Mouse (Mus musculus): ENCODE measurements around the gene Iqub. TPM values are rescaled to one million over a fixed set of nuclear protein-coding genes. Genes with fewer than 3 reads are reported as not detected.
A peak's percentile ranks its signal among the peaks of the same experiment; 100 is the strongest.

The Iqub gene
- polyA plus RNA-seq, 1 experiment from 2014 or later, result 0.30 TPM

DNA sequence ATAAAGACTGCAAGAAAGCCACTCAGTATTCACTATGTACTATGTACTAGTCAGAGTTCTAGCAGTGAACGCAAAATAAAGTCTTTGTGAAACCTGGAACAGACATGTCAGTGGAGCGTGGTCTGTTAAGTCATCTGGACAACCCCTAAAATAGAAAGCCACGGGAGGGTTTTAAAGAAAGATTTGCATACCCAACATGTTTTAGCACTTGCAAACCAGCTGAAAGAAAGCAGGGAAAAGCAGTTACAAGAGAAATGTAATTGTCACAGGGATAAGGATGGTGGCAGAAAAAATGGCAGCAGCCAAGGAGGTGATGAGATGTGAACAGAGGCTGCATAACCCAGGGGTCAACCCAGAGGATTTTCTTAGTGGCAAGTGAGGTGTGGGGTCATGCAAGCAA lies 10.8 kb upstream of the Iqub start:
- H3K27me3 ChIP-seq (ENCODE audit: control insufficient read depth, insufficient read depth, low read length), result no peaks in the 10 kb centered on the region
- ATAC-seq (replicated peaks; ENCODE audit: insufficient number of reproducible peaks, low FRiP score, low TSS enrichment), result no peak
- H3K4me1 ChIP-seq (ENCODE audit: control insufficient read depth, insufficient read depth, low read length), result peaks cover 12% of the 10 kb centered on the region
- 86% methylated on average over 3 of the region's 3 CpGs for WGBS (ENCODE audit: insufficient replicate concordance)
- peak overlapping the region; percentile 5; the same call in 1 of the 2 replicates for H3K4me3 ChIP-seq (ENCODE audit: low read depth, low read length)
- H3K27ac ChIP-seq (ENCODE audit: low read depth, low read length), result no peak overlapping the region
- H3K9me3 ChIP-seq (replicated peaks; ENCODE audit: control insufficient read depth, low read length), result no peaks in the 10 kb centered on the region
- H3K36me3 ChIP-seq (ENCODE audit: control insufficient read depth, insufficient read depth, low read length), result no peaks in the 10 kb centered on the region
- peak overlapping the region; percentile 84; the same call in 1 of the 2 replicates for H3K4me2 ChIP-seq
- no peak overlapping the region for H3K9ac ChIP-seq (ENCODE audit: low read depth, low read length)

DNA sequence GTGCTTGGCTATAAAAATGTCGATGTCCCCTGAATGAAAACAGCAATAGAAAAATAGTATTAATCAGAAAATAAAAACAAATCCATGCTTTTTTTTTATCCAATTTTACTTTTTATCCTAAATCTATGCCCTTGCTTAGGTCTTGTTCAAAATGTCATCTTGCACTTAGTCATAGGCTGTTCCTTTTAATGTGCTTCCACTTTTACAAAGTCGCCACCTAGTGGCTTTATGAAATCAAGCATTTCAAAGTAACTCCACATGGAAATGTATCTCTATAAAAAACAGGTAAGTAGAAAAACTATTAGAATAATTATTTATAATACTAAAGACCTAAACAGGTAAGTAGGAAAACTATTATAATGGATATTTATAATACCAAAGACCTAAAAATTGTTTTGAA lies 1.3 kb upstream of the Iqub start:
- Histone ChIP-seq H3K27me3 (ENCODE audit: control insufficient read depth, insufficient read depth, low read length) (no peaks in the 10 kb centered on the region), H3K4me2 (no peak overlapping the region), H3K4me1 (ENCODE audit: control insufficient read depth, insufficient read depth, low read length) (peaks cover 7% of the 10 kb centered on the region; the same call in 1 of the 2 replicates), H3K27ac (ENCODE audit: low read depth, low read length) (no peak overlapping the region), H3K4me3 (ENCODE audit: low read depth, low read length) (no peak overlapping the region), H3K9me3 (replicated peaks; ENCODE audit: control insufficient read depth, low read length) (no peaks in the 10 kb centered on the region), H3K36me3 (ENCODE audit: control insufficient read depth, insufficient read depth, low read length) (peaks cover 5% of the 10 kb centered on the region), H3K9ac (ENCODE audit: low read depth, low read length) (no peak overlapping the region)
- ATAC-seq (replicated peaks; ENCODE audit: insufficient number of reproducible peaks, low FRiP score, low TSS enrichment), result no peak
- WGBS (ENCODE audit: insufficient replicate concordance), result 41% methylated on average over 2 of the region's 2 CpGs

DNA sequence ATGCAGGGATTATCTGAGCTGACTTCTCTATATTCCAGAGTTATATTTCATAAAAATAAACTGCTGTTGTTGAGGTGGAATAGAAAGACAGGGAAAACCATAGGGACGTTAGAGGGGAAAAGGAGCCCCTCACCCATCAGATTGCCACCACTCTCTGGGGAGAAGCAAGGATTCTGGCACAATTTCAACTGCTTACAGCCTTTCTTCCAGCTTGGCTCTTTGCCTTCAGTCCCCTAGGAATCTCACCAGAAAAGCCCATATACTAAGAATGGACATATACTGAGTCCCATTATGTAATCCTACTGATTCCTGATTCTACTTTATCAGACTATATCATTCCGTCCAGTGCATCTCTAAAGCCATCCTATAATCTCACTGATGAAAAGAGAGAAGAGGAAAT lies 10.7 kb downstream of the Iqub start:
- 71% methylated on average over 2 of the region's 2 CpGs for WGBS (ENCODE audit: insufficient replicate concordance)
- no peak for ATAC-seq (replicated peaks; ENCODE audit: insufficient number of reproducible peaks, low FRiP score, low TSS enrichment)
- Histone ChIP-seq H3K27me3 (ENCODE audit: control insufficient read depth, insufficient read depth, low read length) (no peaks in the 10 kb centered on the region), H3K27ac (ENCODE audit: low read depth, low read length) (no peak overlapping the region), H3K4me1 (ENCODE audit: control insufficient read depth, insufficient read depth, low read length) (no peaks in the 10 kb centered on the region), H3K4me3 (ENCODE audit: low read depth, low read length) (no peak overlapping the region), H3K9ac (ENCODE audit: low read depth, low read length) (no peak overlapping the region), H3K36me3 (ENCODE audit: control insufficient read depth, insufficient read depth, low read length) (no peaks in the 10 kb centered on the region), H3K4me2 (no peak overlapping the region), H3K9me3 (replicated peaks; ENCODE audit: control insufficient read depth, low read length) (no peaks in the 10 kb centered on the region)

DNA sequence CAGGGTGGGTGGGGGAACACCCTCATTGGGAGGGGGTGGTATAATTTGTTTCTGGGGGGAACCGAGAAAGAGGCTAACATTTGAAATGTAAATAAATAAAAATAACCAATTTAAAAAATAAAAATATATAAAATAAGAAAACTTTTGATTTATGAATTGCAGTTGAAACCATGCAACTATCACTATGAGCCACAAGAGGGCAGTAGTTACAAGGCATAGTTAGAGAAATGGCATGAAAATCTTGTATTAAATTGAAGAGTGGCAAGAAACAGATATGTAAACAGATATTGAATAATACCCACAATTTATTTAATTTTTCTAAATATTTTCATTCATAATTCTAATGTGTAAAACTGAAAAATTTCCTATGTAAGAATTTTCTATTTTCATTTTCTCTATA lies 24.5 kb downstream of the Iqub start:
- no peaks in the 10 kb centered on the region for H3K4me1 ChIP-seq (ENCODE audit: control insufficient read depth, insufficient read depth, low read length)
- WGBS (ENCODE audit: insufficient replicate concordance), result 6% methylated on average over 1 of the region's 1 CpGs
- H3K9me3 ChIP-seq (replicated peaks; ENCODE audit: control insufficient read depth, low read length), result no peaks in the 10 kb centered on the region
- no peak overlapping the region for H3K27ac ChIP-seq (ENCODE audit: low read depth, low read length)
- ATAC-seq (replicated peaks; ENCODE audit: insufficient number of reproducible peaks, low FRiP score, low TSS enrichment), result no peak
- no peak overlapping the region for H3K4me2 ChIP-seq
- H3K36me3 ChIP-seq (ENCODE audit: control insufficient read depth, insufficient read depth, low read length), result no peaks in the 10 kb centered on the region
- no peaks in the 10 kb centered on the region for H3K27me3 ChIP-seq (ENCODE audit: control insufficient read depth, insufficient read depth, low read length)
- H3K4me3 ChIP-seq (ENCODE audit: low read depth, low read length), result no peak overlapping the region
- H3K9ac ChIP-seq (ENCODE audit: low read depth, low read length), result no peak overlapping the region

DNA sequence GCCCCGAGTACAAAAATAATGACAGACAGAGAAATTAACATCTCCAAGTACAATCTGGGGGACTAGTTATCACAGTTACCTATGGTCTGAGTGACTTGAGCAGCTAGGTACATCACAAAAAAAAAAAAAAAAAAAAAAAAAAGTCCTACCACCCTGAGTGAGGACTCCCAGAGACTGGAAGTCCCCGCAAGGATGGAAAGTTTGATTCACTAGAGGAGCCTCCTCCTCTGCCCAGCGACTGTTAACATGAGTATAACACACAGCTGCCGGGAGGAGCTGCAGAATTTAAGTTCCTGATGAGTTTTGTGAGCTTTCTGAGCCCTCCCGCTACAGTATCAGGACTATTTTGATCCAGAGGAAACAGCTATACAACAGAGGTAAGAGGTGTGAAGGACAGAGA lies 28.3 kb downstream of the Iqub start:
- no peaks in the 10 kb centered on the region for H3K9me3 ChIP-seq (replicated peaks; ENCODE audit: control insufficient read depth, low read length)
- H3K36me3 ChIP-seq (ENCODE audit: control insufficient read depth, insufficient read depth, low read length), result no peaks in the 10 kb centered on the region
- no peak overlapping the region for H3K4me2 ChIP-seq
- H3K4me3 ChIP-seq (ENCODE audit: low read depth, low read length), result no peak overlapping the region
- no peak overlapping the region for H3K9ac ChIP-seq (ENCODE audit: low read depth, low read length)
- H3K27me3 ChIP-seq (ENCODE audit: control insufficient read depth, insufficient read depth, low read length), result no peaks in the 10 kb centered on the region
- WGBS (ENCODE audit: insufficient replicate concordance), result 63% methylated on average over 5 of the region's 5 CpGs
- no peaks in the 10 kb centered on the region for H3K4me1 ChIP-seq (ENCODE audit: control insufficient read depth, insufficient read depth, low read length)
- no peak for ATAC-seq (replicated peaks; ENCODE audit: insufficient number of reproducible peaks, low FRiP score, low TSS enrichment)
- no peak overlapping the region for H3K27ac ChIP-seq (ENCODE audit: low read depth, low read length)

DNA sequence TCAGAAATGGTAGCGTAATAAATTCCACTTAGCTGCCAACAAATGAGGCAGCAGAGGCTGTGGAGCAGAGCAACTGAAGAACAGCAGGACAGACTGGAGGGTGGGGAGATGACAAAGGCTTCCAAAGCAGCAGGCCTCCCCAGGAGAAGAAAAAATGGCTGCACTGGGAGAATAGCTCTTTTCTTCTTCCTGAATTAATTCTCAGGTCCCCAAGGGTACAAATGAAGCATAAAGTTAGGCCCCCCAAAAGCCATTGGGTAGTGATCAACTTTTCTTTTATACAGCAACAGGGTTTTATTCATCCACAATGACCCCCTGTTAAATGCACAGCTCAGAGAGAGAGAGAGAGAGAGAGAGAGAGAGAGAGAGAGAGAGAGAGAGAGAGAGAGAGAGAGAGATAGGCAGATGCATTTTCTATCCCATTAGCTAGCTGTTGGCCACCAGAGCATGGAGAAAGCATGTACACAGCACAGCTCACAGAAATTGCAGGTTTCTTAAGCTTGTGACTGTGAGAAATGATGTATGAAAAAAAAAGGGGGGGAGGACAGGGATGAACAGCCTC lies 44.2 kb downstream of the Iqub start:
- Histone ChIP-seq H3K4me3 (ENCODE audit: low read depth, low read length) (no peak overlapping the region), H3K4me1 (ENCODE audit: control insufficient read depth, insufficient read depth, low read length) (no peaks in the 10 kb centered on the region), H3K27ac (ENCODE audit: low read depth, low read length) (no peak overlapping the region), H3K9me3 (replicated peaks; ENCODE audit: control insufficient read depth, low read length) (no peaks in the 10 kb centered on the region), H3K4me2 (no peak overlapping the region), H3K36me3 (ENCODE audit: control insufficient read depth, insufficient read depth, low read length) (no peaks in the 10 kb centered on the region), H3K9ac (ENCODE audit: low read depth, low read length) (no peak overlapping the region), H3K27me3 (ENCODE audit: control insufficient read depth, insufficient read depth, low read length) (no peaks in the 10 kb centered on the region)
- no peak for ATAC-seq (replicated peaks; ENCODE audit: insufficient number of reproducible peaks, low FRiP score, low TSS enrichment)
- 82% methylated on average over 1 of the region's 1 CpGs for WGBS (ENCODE audit: insufficient replicate concordance)

DNA sequence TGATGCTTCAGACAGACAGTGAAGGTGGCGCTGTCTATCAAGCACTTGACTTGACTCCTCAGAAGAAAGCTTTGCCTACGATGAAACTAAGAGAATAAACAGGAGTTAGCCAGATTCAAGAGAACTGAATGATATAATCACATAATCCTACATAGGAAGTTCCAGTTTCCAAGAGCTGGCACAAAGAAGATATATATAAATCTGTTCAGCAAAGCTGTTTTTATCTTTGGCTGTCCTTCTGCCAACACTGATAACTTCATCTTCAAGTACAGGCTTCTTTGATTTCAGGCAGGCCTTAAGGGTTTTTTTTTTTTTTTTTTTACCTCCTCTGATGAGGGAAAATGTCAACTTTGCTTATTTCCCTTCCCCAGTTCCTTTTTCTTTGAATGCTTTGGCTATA lies 44.7 kb downstream of the Iqub start:
- no peak overlapping the region for H3K4me3 ChIP-seq (ENCODE audit: low read depth, low read length)
- whole genome bisulfite sequencing (ENCODE audit: insufficient replicate concordance), result 81% methylated on average over 2 of the region's 2 CpGs
- H3K9me3 ChIP-seq (replicated peaks; ENCODE audit: control insufficient read depth, low read length), result no peaks in the 10 kb centered on the region
- no peak for ATAC-seq (replicated peaks; ENCODE audit: insufficient number of reproducible peaks, low FRiP score, low TSS enrichment)
- no peaks in the 10 kb centered on the region for H3K36me3 ChIP-seq (ENCODE audit: control insufficient read depth, insufficient read depth, low read length)
- no peak overlapping the region for H3K4me2 ChIP-seq
- no peaks in the 10 kb centered on the region for H3K27me3 ChIP-seq (ENCODE audit: control insufficient read depth, insufficient read depth, low read length)
- H3K27ac ChIP-seq (ENCODE audit: low read depth, low read length), result no peak overlapping the region
- H3K9ac ChIP-seq (ENCODE audit: low read depth, low read length), result no peak overlapping the region
- H3K4me1 ChIP-seq (ENCODE audit: control insufficient read depth, insufficient read depth, low read length), result no peaks in the 10 kb centered on the region

DNA sequence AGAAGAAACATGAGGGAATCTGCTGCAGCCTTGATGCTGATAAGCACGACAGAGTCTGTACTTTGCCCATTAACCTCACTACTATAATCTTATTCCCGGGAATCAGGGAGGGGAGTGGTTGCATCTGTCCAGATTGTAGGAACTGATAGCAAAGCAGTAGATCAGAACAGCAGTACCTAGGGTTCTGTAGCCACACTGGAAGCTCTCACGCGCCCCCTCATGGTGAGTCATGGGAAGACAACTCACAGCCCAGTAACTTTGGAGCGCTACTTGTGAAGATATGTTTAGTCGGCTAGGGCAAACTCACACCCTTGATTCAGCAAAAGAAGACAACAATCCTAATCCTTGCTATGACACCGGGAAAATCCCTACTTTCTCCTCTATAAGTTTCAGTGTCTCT lies 58.8 kb downstream of the Iqub start:
- H3K27ac ChIP-seq (ENCODE audit: low read depth, low read length), result no peak overlapping the region
- WGBS (ENCODE audit: insufficient replicate concordance), result 45% methylated on average over 7 of the region's 7 CpGs
- H3K4me1 ChIP-seq (ENCODE audit: control insufficient read depth, insufficient read depth, low read length), result no peaks in the 10 kb centered on the region
- H3K4me2 ChIP-seq, result no peak overlapping the region
- H3K9me3 ChIP-seq (replicated peaks; ENCODE audit: control insufficient read depth, low read length), result no peaks in the 10 kb centered on the region
- no peaks in the 10 kb centered on the region for H3K36me3 ChIP-seq (ENCODE audit: control insufficient read depth, insufficient read depth, low read length)
- H3K27me3 ChIP-seq (ENCODE audit: control insufficient read depth, insufficient read depth, low read length), result no peaks in the 10 kb centered on the region
- H3K4me3 ChIP-seq (ENCODE audit: low read depth, low read length), result no peak overlapping the region
- H3K9ac ChIP-seq (ENCODE audit: low read depth, low read length), result no peak overlapping the region
- no peak for ATAC-seq (replicated peaks; ENCODE audit: insufficient number of reproducible peaks, low FRiP score, low TSS enrichment)

DNA sequence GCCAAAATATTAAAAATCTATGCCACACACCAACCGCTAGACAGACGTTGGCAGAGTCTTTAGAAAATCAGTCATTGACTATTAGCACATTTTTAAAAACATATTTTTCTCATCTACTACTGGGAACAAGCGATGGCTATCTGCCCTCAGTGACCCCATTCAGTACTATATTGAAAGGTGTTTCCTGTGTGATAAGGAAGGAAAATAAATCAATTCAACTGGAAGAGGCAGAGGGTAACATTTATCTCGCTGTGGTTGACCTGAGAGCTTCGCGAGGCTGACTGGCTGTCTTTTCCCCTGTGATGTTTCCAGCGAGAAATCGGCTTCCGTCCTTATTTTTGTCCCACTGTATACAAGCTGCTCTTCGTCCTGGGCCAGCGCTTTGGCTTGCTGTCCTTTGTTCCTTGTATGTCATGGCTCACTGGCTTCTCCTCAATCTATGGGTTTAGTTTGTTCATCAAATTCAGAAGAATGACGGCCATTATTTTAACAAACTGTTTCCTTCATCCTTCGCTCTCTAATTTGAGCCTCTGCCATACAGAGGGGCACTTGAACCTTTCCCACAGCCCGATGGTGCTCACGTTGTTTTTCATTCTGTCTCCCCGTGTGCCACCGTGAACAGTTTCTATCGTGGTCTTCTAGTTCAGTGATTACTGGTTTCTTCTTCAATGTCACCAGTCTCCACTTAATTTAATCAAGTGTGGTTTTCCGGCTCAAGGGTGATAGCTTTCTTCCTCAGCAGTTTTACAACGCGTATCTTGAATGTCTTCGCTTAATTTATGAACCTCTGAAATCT lies 63.6 kb downstream of the Iqub start:
- no peak for ATAC-seq (replicated peaks; ENCODE audit: insufficient number of reproducible peaks, low FRiP score, low TSS enrichment)
- H3K27ac ChIP-seq (ENCODE audit: low read depth, low read length), result no peak overlapping the region
- no peak overlapping the region for H3K4me3 ChIP-seq (ENCODE audit: low read depth, low read length)
- 56% methylated on average over 22 of the region's 22 CpGs for WGBS (ENCODE audit: insufficient replicate concordance)
- no peaks in the 10 kb centered on the region for H3K36me3 ChIP-seq (ENCODE audit: control insufficient read depth, insufficient read depth, low read length)
- H3K4me2 ChIP-seq, result no peak overlapping the region
- no peaks in the 10 kb centered on the region for H3K27me3 ChIP-seq (ENCODE audit: control insufficient read depth, insufficient read depth, low read length)
- no peak overlapping the region for H3K9ac ChIP-seq (ENCODE audit: low read depth, low read length)
- H3K9me3 ChIP-seq (replicated peaks; ENCODE audit: control insufficient read depth, low read length), result no peaks in the 10 kb centered on the region
- no peaks in the 10 kb centered on the region for H3K4me1 ChIP-seq (ENCODE audit: control insufficient read depth, insufficient read depth, low read length)

Measured in heart, embryonic 11.5 days (tissue).